Mouse (Mus musculus): ENCODE measurements around the gene Fbxo22. TPM values are rescaled to one million over a fixed set of nuclear protein-coding genes. Genes with fewer than 3 reads are reported as not detected.

Fbxo22 gene
- total and polyA plus RNA-seq, 2 experiments from 2014 or later: 58.3 to 70.0 TPM

- Histone ChIP-seq H3K27ac (no peak overlapping the region), H3K9me3 (ENCODE audit: low read length) (no peaks in the 10 kb centered on the region), H3K9ac (replicated peaks; ENCODE audit: low read length) (no peak overlapping the region), H3K27me3 (ENCODE audit: insufficient read depth, low read length) (no peaks in the 10 kb centered on the region), H3K36me3 (ENCODE audit: insufficient read depth, low read length) (peaks cover 76% of the 10 kb centered on the region), H3K4me3 (ENCODE audit: low read length) (no peak overlapping the region), H3K4me2 (ENCODE audit: low read depth, low read length) (no peak overlapping the region), H3K4me1 (ENCODE audit: insufficient read depth, low read length) (no peaks in the 10 kb centered on the region)
- no peak for TF ChIP-seq CTCF (IDR thresholded peaks at IDR 0.05; ENCODE audit: low read depth)
- ATAC-seq: no peak
- WGBS: 99% methylated on average over 3 of the region's 3 CpGs
- no peak for DNase-seq (ENCODE audit: low spot score)
Observed at GRCm38 (mm10) chr9:55217381-55217780, 8.7 kb downstream of the Fbxo22 start.

GRCm38 (mm10) chr9:55225165-55225737 is 16.5 kb downstream of the Fbxo22 start:
- WGBS: 86% methylated on average over 7 of the region's 7 CpGs
- H3K27me3 ChIP-seq (ENCODE audit: insufficient read depth, low read length): no peaks in the 10 kb centered on the region
- no peak overlapping the region for H3K9ac ChIP-seq (replicated peaks; ENCODE audit: low read length)
- no peak overlapping the region for H3K4me2 ChIP-seq (ENCODE audit: low read depth, low read length)
- no peak overlapping the region for H3K4me3 ChIP-seq (ENCODE audit: low read length)
- H3K36me3 ChIP-seq (ENCODE audit: insufficient read depth, low read length): peaks cover 31% of the 10 kb centered on the region
- no peaks in the 10 kb centered on the region for H3K4me1 ChIP-seq (ENCODE audit: insufficient read depth, low read length)
- no peak overlapping the region for H3K27ac ChIP-seq
- TF ChIP-seq CTCF (IDR thresholded peaks at IDR 0.05; ENCODE audit: low read depth): no peak
- H3K9me3 ChIP-seq (ENCODE audit: low read length): no peaks in the 10 kb centered on the region
- ATAC-seq (no peak), DNase-seq (ENCODE audit: low spot score) (no peak)

DNA sequence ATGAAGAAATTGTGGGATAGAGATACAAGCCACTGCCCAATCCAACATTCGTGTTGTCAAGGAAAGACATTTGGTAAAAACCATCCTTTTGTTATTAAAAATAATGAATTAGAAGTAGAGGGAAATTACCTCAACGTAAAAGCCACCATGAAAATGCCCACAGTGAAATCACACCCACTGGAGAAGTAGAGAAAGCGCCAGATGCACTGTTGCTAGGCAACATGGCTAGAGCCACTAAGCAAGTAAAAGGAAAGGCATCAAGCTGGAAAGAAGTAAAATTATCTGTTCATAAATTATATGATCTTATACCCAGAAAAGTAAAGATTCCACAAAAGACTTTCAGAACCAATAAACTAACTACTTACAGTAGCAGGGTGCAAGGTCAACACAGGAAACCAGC is 17.5 kb downstream of the Fbxo22 start:
- H3K27me3 ChIP-seq (ENCODE audit: insufficient read depth, low read length): no peaks in the 10 kb centered on the region
- TF ChIP-seq CTCF (IDR thresholded peaks at IDR 0.05; ENCODE audit: low read depth): no peak
- no peaks in the 10 kb centered on the region for H3K9me3 ChIP-seq (ENCODE audit: low read length)
- DNase-seq (ENCODE audit: low spot score) (peak; percentile 57), ATAC-seq (no peak)
- no peak overlapping the region for H3K4me3 ChIP-seq (ENCODE audit: low read length)
- no peaks in the 10 kb centered on the region for H3K4me1 ChIP-seq (ENCODE audit: insufficient read depth, low read length)
- H3K27ac ChIP-seq: no peak overlapping the region
- H3K4me2 ChIP-seq (ENCODE audit: low read depth, low read length): no peak overlapping the region
- no peak overlapping the region for H3K9ac ChIP-seq (replicated peaks; ENCODE audit: low read length)
- WGBS: 37% methylated on average over 3 of the region's 3 CpGs
- peaks cover 21% of the 10 kb centered on the region for H3K36me3 ChIP-seq (ENCODE audit: insufficient read depth, low read length)

DNA sequence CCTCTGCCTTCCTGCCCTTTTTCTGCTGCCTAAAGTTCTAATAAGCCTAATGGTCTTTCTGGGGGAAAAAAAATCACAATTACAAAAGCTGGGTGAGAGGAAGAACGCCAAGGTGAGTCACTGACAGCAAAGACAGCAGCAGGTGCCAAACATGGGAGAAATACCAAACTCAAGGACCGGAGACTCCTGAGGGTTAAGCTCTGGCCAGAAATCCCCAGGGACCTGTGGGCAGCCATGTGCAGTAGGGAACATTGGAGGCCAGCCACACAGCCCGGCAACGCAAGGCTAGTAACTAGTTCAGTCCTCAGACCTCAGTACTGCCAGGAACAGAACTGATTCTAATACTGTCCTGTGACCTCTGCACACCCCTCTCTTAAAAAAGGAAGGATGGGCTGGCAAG is 19.4 kb downstream of the Fbxo22 start:
- Histone ChIP-seq H3K9me3 (ENCODE audit: low read length) (no peaks in the 10 kb centered on the region), H3K27me3 (ENCODE audit: insufficient read depth, low read length) (no peaks in the 10 kb centered on the region), H3K27ac (no peak overlapping the region), H3K4me2 (ENCODE audit: low read depth, low read length) (no peak overlapping the region), H3K4me1 (ENCODE audit: insufficient read depth, low read length) (no peaks in the 10 kb centered on the region), H3K4me3 (ENCODE audit: low read length) (no peak overlapping the region), H3K9ac (replicated peaks; ENCODE audit: low read length) (no peak overlapping the region), H3K36me3 (ENCODE audit: insufficient read depth, low read length) (peaks cover 8% of the 10 kb centered on the region)
- no peak for ATAC-seq
- WGBS: 76% methylated on average over 4 of the region's 4 CpGs
- TF ChIP-seq CTCF (IDR thresholded peaks at IDR 0.05; ENCODE audit: low read depth): no peak
- no peak for DNase-seq (ENCODE audit: low spot score)

GRCm38 (mm10) chr9:55229010-55229409 is 20.3 kb downstream of the Fbxo22 start:
- no peak for DNase-seq (ENCODE audit: low spot score)
- H3K4me2 ChIP-seq (ENCODE audit: low read depth, low read length): no peak overlapping the region
- no peak for TF ChIP-seq CTCF (IDR thresholded peaks at IDR 0.05; ENCODE audit: low read depth)
- no peaks in the 10 kb centered on the region for H3K27me3 ChIP-seq (ENCODE audit: insufficient read depth, low read length)
- H3K9ac ChIP-seq (replicated peaks; ENCODE audit: low read length): no peak overlapping the region
- H3K27ac ChIP-seq: no peak overlapping the region
- H3K4me3 ChIP-seq (ENCODE audit: low read length): no peak overlapping the region
- WGBS: 78% methylated on average over 10 of the region's 10 CpGs
- no peaks in the 10 kb centered on the region for H3K9me3 ChIP-seq (ENCODE audit: low read length)
- H3K4me1 ChIP-seq (ENCODE audit: insufficient read depth, low read length): no peaks in the 10 kb centered on the region
- H3K36me3 ChIP-seq (ENCODE audit: insufficient read depth, low read length): no peaks in the 10 kb centered on the region; the same call in none of the 2 replicates
- ATAC-seq: no peak

DNA sequence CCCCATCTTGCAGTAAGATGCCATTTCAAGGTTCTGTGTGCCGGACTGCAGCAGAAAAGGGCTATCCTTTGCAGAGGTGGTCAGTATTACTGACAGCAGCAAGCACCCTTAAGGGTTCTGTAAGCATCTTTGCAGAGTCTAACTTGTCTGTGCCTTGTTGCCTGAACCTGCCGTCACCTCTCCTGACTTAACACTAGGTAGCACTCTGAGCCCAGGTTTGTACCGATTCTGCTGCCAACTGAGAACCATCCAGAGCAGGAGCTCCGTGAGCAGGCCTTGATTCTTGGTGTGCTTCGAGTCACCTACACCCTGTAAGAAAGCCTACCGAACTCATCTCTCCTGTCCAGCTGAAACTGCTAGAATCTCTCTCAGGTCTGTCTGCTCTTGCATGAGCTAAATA is 22.8 kb downstream of the Fbxo22 start:
- DNase-seq (ENCODE audit: low spot score) (peak; percentile 55), ATAC-seq (no peak)
- peak; percentile 44; the same call in 1 of the 2 replicates for TF ChIP-seq CTCF (IDR thresholded peaks at IDR 0.05; ENCODE audit: low read depth)
- H3K9ac ChIP-seq (replicated peaks; ENCODE audit: low read length): no peak overlapping the region
- H3K4me3 ChIP-seq (ENCODE audit: low read length): no peak overlapping the region
- H3K27me3 ChIP-seq (ENCODE audit: insufficient read depth, low read length): no peaks in the 10 kb centered on the region
- WGBS: 70% methylated on average over 6 of the region's 6 CpGs
- H3K4me1 ChIP-seq (ENCODE audit: insufficient read depth, low read length): no peaks in the 10 kb centered on the region
- no peak overlapping the region for H3K27ac ChIP-seq
- no peaks in the 10 kb centered on the region for H3K36me3 ChIP-seq (ENCODE audit: insufficient read depth, low read length)
- no peaks in the 10 kb centered on the region for H3K9me3 ChIP-seq (ENCODE audit: low read length)
- H3K4me2 ChIP-seq (ENCODE audit: low read depth, low read length): no peak overlapping the region

DNA sequence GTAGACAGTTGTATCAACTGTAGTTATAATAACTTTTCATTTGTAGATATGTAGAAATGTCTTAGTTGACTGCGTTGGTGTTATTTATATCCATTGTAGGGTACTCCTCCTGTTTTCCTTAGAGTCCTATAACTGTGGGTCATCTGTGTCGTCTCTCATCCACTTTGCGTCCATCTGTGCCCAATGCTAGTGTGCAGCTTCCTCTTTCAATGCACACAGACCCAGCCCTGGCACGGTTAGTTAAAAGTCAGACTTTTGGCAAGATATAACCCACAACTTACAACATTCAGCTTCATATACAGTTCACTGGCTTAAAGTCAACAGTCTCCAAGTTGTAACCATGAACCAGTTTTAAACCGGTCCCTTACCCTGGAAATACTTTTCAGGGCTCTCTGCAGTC is 23.4 kb downstream of the Fbxo22 start:
- Histone ChIP-seq H3K27ac (no peak overlapping the region), H3K4me2 (ENCODE audit: low read depth, low read length) (no peak overlapping the region), H3K9ac (replicated peaks; ENCODE audit: low read length) (no peak overlapping the region), H3K4me1 (ENCODE audit: insufficient read depth, low read length) (no peaks in the 10 kb centered on the region), H3K27me3 (ENCODE audit: insufficient read depth, low read length) (no peaks in the 10 kb centered on the region), H3K4me3 (ENCODE audit: low read length) (no peak overlapping the region), H3K36me3 (ENCODE audit: insufficient read depth, low read length) (no peaks in the 10 kb centered on the region), H3K9me3 (ENCODE audit: low read length) (no peaks in the 10 kb centered on the region)
- DNase-seq (ENCODE audit: low spot score) (no peak), ATAC-seq (no peak)
- no peak for TF ChIP-seq CTCF (IDR thresholded peaks at IDR 0.05; ENCODE audit: low read depth)
- WGBS: 94% methylated on average over 5 of the region's 5 CpGs
